Mouse (Mus musculus): ENCODE data around the gene Crygc.

The Crygc gene

DNA sequence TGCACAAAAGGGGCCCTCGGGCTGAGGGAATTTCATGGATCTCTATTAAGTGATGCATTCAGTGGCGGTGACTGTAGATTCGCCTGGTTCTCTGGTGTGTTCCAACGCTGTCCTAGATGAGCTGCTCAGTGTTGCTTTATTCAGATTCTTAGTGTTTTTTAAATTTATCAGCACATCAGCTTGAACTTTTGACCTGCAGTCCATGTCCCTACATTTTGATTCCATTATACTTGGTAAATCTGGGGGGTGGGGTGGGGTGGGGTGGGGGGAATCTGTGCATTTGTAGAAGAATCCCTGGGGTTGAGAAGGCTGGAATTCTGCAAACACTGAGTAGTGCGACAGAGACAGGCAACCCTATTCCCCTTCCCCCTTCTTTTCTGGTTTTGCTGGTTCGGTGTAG lies at the start of gene Crygc:
TSS of gene Crygc (minus strand) at position 101 of the 400 bp plus-strand sequence.
- TF ChIP-seq CTCF (conservative IDR thresholded peaks at IDR 0.05; ENCODE audit: low read length), result no peak
- TF ChIP-seq NANOG (IDR thresholded peaks at IDR 0.05; ENCODE audit: borderline replicate concordance, low read length), result no peak
- no peak for TF ChIP-seq POU5F1 (IDR thresholded peaks at IDR 0.05; ENCODE audit: borderline replicate concordance, low read length)
- Histone ChIP-seq H3K4me3 (replicated peaks; ENCODE audit: low read length) (peak within 1 kb of the TSS; percentile 50), H3K4me1 (replicated peaks; ENCODE audit: low read depth, low read length) (peaks cover 10% of the 10 kb centered on the region), H3K27me3 (ENCODE audit: insufficient read depth, low read length) (no peaks in the 10 kb centered on the region), H3K9me3 (ENCODE audit: low read length) (no peaks in the 10 kb centered on the region), H3K36me3 (ENCODE audit: insufficient read depth, low read length) (no peaks in the 10 kb centered on the region)

DNA sequence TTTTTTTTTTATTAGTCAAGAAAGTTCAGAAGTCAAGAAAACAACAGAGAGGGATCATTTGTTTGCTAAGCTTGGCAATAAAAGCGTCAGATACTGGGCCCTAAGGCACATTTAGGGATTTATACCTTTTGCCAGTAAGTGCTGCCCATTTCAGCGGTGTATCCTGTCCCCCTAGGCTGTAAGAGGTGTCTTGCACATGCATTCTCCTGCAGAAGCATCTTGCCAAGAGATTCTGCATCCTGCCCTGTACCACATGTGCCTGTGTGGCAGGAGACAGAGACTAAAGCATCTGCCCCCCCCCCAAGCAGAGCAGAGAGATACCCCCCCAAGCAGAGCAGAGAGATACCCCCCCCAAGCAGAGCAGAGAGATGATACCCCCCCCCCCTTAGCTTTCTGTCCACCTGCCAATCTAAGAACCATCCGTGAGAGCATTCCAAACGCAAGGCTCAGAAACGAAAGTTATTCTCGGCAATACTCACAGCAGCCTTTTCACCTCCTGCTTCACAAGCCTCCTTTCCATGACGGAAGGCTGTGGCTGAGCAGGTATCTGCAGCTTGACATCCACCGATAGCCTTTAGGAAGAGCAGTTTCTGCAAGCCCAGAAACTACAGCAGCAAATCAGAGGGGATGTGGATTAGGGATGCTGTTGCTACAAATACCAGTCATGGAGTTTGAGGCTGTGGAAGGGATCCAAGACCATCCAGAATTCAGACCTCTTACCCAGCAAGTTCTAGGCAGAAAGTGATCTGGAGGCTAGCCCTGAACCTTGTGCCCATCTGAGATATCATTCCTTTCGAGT lies 49.3 kb upstream of the Crygc start, which contains the start of gene D630023F18Rik:
TSS of gene D630023F18Rik (minus strand) at position 641 of the 799 bp plus-strand sequence.
- no peaks in the 10 kb centered on the region for H3K27me3 ChIP-seq (ENCODE audit: insufficient read depth, low read length)

GRCm38 (mm10) chr1:65119438-65119837 lies 45.9 kb upstream of the Crygc start, which contains the start of gene Gm28845:
TSS of gene Gm28845 (minus strand) at chr1:65119558.
- Histone ChIP-seq H3K9me3 (ENCODE audit: low read length) (no peaks in the 10 kb centered on the region), H3K4me1 (replicated peaks; ENCODE audit: low read depth, low read length) (peaks cover 8% of the 10 kb centered on the region), H3K4me3 (replicated peaks; ENCODE audit: low read length) (no peak within 1 kb of the TSS), H3K36me3 (ENCODE audit: insufficient read depth, low read length) (no peaks in the 10 kb centered on the region), H3K27me3 (ENCODE audit: insufficient read depth, low read length) (no peaks in the 10 kb centered on the region)
- TF ChIP-seq NANOG (IDR thresholded peaks at IDR 0.05; ENCODE audit: borderline replicate concordance, low read length), result no peak
- no peak for TF ChIP-seq POU5F1 (IDR thresholded peaks at IDR 0.05; ENCODE audit: borderline replicate concordance, low read length)
- no peak for TF ChIP-seq CTCF (conservative IDR thresholded peaks at IDR 0.05; ENCODE audit: low read length)

More for the DNA sequence above, 49.3 kb upstream of the Crygc start, which contains the start of gene D630023F18Rik:
- Histone ChIP-seq H3K9me3 (ENCODE audit: low read length) (no peaks in the 10 kb centered on the region), H3K36me3 (ENCODE audit: insufficient read depth, low read length) (no peaks in the 10 kb centered on the region), H3K4me1 (replicated peaks; ENCODE audit: low read depth, low read length) (peaks cover 8% of the 10 kb centered on the region), H3K4me3 (replicated peaks; ENCODE audit: low read length) (no peak within 1 kb of the TSS)
- no peak for TF ChIP-seq NANOG (IDR thresholded peaks at IDR 0.05; ENCODE audit: borderline replicate concordance, low read length)
- no peak for TF ChIP-seq POU5F1 (IDR thresholded peaks at IDR 0.05; ENCODE audit: borderline replicate concordance, low read length)
- TF ChIP-seq CTCF (conservative IDR thresholded peaks at IDR 0.05; ENCODE audit: low read length), result no peak

DNA sequence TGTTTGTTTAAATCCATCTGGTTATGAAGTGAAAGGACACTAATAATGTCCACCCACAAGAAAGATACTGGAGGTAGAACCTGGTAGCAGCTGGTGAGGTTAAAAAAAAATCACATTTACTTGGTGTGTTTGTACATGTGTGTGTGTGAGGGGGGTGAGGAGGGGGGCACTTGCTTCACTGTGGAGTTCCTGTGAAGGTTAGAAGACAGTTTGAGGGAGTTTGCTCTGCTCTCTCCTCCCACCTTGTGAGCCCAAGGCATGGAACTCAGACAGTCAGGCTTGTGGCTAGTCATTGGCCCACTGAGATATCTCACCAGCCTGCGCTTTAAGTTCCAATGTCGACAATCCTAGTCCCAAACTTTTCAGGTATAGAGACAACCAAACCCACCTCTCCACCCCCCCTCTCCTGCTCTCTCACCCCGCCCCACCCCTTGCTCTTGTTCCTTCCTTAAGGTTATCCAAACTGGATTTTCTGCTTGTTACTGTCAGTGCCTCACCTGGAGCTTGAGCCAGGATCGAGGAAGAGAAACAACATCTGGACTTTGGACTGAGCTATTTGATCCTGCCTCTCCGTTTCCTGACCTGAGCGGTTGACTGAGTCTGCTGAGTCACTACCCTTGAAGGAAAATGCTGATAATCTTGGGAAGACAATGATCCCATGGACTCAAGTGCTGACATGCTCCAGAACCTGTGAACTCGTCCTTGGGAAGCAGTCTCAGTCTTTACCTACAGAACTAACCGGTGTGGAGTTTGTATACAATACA lies 44.8 kb upstream of the Crygc start:
- H3K9me3 ChIP-seq (ENCODE audit: low read length), result no peaks in the 10 kb centered on the region

GRCm38 (mm10) chr1:65113536-65114172 lies 40.2 kb upstream of the Crygc start:
- TF ChIP-seq NANOG (IDR thresholded peaks at IDR 0.05; ENCODE audit: borderline replicate concordance, low read length) (no peak), CTCF (conservative IDR thresholded peaks at IDR 0.05; ENCODE audit: low read length) (no peak), POU5F1 (IDR thresholded peaks at IDR 0.05; ENCODE audit: borderline replicate concordance, low read length) (no peak)
- Histone ChIP-seq H3K27me3 (ENCODE audit: insufficient read depth, low read length) (no peaks in the 10 kb centered on the region), H3K36me3 (ENCODE audit: insufficient read depth, low read length) (no peaks in the 10 kb centered on the region), H3K4me3 (replicated peaks; ENCODE audit: low read length) (no peak overlapping the region), H3K4me1 (replicated peaks; ENCODE audit: low read depth, low read length) (peaks cover 40% of the 10 kb centered on the region), H3K9me3 (ENCODE audit: low read length) (no peaks in the 10 kb centered on the region)

More for the DNA sequence above, 44.8 kb upstream of the Crygc start:
- Histone ChIP-seq H3K27me3 (ENCODE audit: insufficient read depth, low read length) (no peaks in the 10 kb centered on the region), H3K4me1 (replicated peaks; ENCODE audit: low read depth, low read length) (peaks cover 12% of the 10 kb centered on the region), H3K36me3 (ENCODE audit: insufficient read depth, low read length) (no peaks in the 10 kb centered on the region), H3K4me3 (replicated peaks; ENCODE audit: low read length) (no peak overlapping the region)
- TF ChIP-seq NANOG (IDR thresholded peaks at IDR 0.05; ENCODE audit: borderline replicate concordance, low read length) (no peak), POU5F1 (IDR thresholded peaks at IDR 0.05; ENCODE audit: borderline replicate concordance, low read length) (no peak), CTCF (conservative IDR thresholded peaks at IDR 0.05; ENCODE audit: low read length) (no peak)

GRCm38 (mm10) chr1:65112807-65113196 lies 39.3 kb upstream of the Crygc start:
- peaks cover 33% of the 10 kb centered on the region for H3K4me1 ChIP-seq (replicated peaks; ENCODE audit: low read depth, low read length)
- H3K4me3 ChIP-seq (replicated peaks; ENCODE audit: low read length), result peak overlapping the region; percentile 41
- no peaks in the 10 kb centered on the region for H3K27me3 ChIP-seq (ENCODE audit: insufficient read depth, low read length)
- H3K9me3 ChIP-seq (ENCODE audit: low read length), result no peaks in the 10 kb centered on the region
- TF ChIP-seq NANOG (IDR thresholded peaks at IDR 0.05; ENCODE audit: borderline replicate concordance, low read length) (no peak), CTCF (conservative IDR thresholded peaks at IDR 0.05; ENCODE audit: low read length) (no peak), POU5F1 (IDR thresholded peaks at IDR 0.05; ENCODE audit: borderline replicate concordance, low read length) (no peak)
- H3K36me3 ChIP-seq (ENCODE audit: insufficient read depth, low read length), result no peaks in the 10 kb centered on the region

- Histone ChIP-seq H3K4me3 (replicated peaks; ENCODE audit: low read length) (peak overlapping the region; percentile 41), H3K9me3 (ENCODE audit: low read length) (no peaks in the 10 kb centered on the region), H3K27me3 (ENCODE audit: insufficient read depth, low read length) (no peaks in the 10 kb centered on the region), H3K4me1 (replicated peaks; ENCODE audit: low read depth, low read length) (peaks cover 33% of the 10 kb centered on the region), H3K36me3 (ENCODE audit: insufficient read depth, low read length) (no peaks in the 10 kb centered on the region)
- TF ChIP-seq POU5F1 (IDR thresholded peaks at IDR 0.05; ENCODE audit: borderline replicate concordance, low read length) (no peak), CTCF (conservative IDR thresholded peaks at IDR 0.05; ENCODE audit: low read length) (peak; percentile 83), NANOG (IDR thresholded peaks at IDR 0.05; ENCODE audit: borderline replicate concordance, low read length) (no peak)
Observed at GRCm38 (mm10) chr1:65112031-65112806, 38.7 kb upstream of the Crygc start.
